Mouse (Mus musculus) heart, postnatal 0 days (tissue): ENCODE measurements around the gene Gramd1c. TPM values are rescaled to one million over a fixed set of nuclear protein-coding genes. Genes with fewer than 3 reads are reported as not detected.

Experiments
- ATAC-seq: fragments of 200-750 bp; cut with Nextera tagmentation; 2 replicates; pipeline ENCODE4 v1.8.0; 2017; ENCODE audit warnings: low read depth, moderate number of reproducible peaks, moderate library complexity; ENCODE audit not compliant: insufficient read depth
- DNase-seq: peaks from one replicate; pipeline ENCODE4 v3.0.0-alpha.2; 2016; ENCODE audit warnings: low spot score
- H3K27ac ChIP-seq: fragments of 300-500 bp; sonication (generic); 2 replicates; pipeline ENCODE4 v1.5.1; 2014; ENCODE audit warnings: low read depth, mild to moderate bottlenecking
- H3K27me3 ChIP-seq: fragments of 300-500 bp; sonication (generic); 2 replicates; pipeline ENCODE4 v1.6.1; 2014; ENCODE audit warnings: low read length, mixed read lengths; ENCODE audit not compliant: control insufficient read depth, insufficient read depth
- H3K36me3 ChIP-seq: fragments of 300-500 bp; sonication (generic); replicated peaks from 2 replicates; pipeline ENCODE4 v1.6.1; 2014; ENCODE audit warnings: low read length, mixed read lengths; ENCODE audit not compliant: control insufficient read depth, insufficient read depth
- H3K4me1 ChIP-seq: fragments of 300-500 bp; sonication (generic); 2 replicates; pipeline ENCODE4 v1.6.1; 2014; ENCODE audit warnings: antibody characterized with exemption; ENCODE audit not compliant: control insufficient read depth, insufficient read depth
- H3K4me2 ChIP-seq: fragments of 300-500 bp; sonication (generic); 2 replicates; pipeline ENCODE4 v1.6.1; 2014; ENCODE audit warnings: low read depth, mild to moderate bottlenecking, low read length, moderate library complexity
- H3K4me3 ChIP-seq: fragments of 300-500 bp; sonication (generic); 2 replicates; pipeline ENCODE4 v1.5.1; 2014; ENCODE audit warnings: low read depth, low read length
- H3K9ac ChIP-seq: fragments of 300-500 bp; sonication (generic); replicated peaks from 2 replicates; pipeline ENCODE4 v1.6.1; 2014; ENCODE audit warnings: low read depth, low read length, mixed read lengths
- H3K9me3 ChIP-seq: fragments of 300-500 bp; sonication (generic); replicated peaks from 2 replicates; pipeline ENCODE4 v1.6.1; 2016; ENCODE audit warnings: low read length; ENCODE audit not compliant: control insufficient read depth
- CTCF ChIP-seq: IDR thresholded peaks from 2 replicates; pipeline ENCODE4 v1.5.1; 2016; ENCODE audit warnings: antibody characterized with exemption, control low read depth, low read depth
- EP300 ChIP-seq: IDR thresholded peaks from 2 replicates; pipeline ENCODE4 v1.6.1; 2016; ENCODE audit warnings: antibody characterized with exemption, low read depth
- WGBS: fragments of 180-500 bp; shearing (Covaris S2); extraction: QIAGEN DNeasy Blood & Tissue Kit; methylation state at CpG from one replicate; pipeline ENCODE4 v1.1.7; 2014; 5-methylcytosine and 5-hydroxymethylcytosine counted together
- polyA plus RNA-seq: library from polyadenylated mRNA; unstranded; fragments of >200 nt; fragmentation: Nextera tagmentation; extraction: Ambion mirVana; gene quantifications from 2 replicates; pipeline ENCODE4 v1.2.1, GENCODE M21; 2015
- total RNA-seq: library from RNA; depleted of rRNA; stranded (reverse); fragments of >200 nt; gene quantifications from 2 replicates; pipeline ENCODE4 v1.2.3, GENCODE M21; 2014; ENCODE audit warnings: low replicate concordance

The Gramd1c gene
- total and polyA plus RNA-seq, 2 experiments from 2014 or later, result 1.0 to 2.0 TPM

- ATAC-seq (no peak), DNase-seq (no peak)
- 73% methylated on average over 3 of the region's 3 CpGs for WGBS
- no peaks in the 10 kb centered on the region for H3K27me3 ChIP-seq
- H3K4me3 ChIP-seq, result no peak overlapping the region
- H3K4me2 ChIP-seq, result no peak overlapping the region
- TF ChIP-seq CTCF, result no peak
- TF ChIP-seq EP300, result no peak
- H3K27ac ChIP-seq, result no peak overlapping the region
- H3K36me3 ChIP-seq, result no peaks in the 10 kb centered on the region
- no peaks in the 10 kb centered on the region for H3K4me1 ChIP-seq
- H3K9me3 ChIP-seq, result no peaks in the 10 kb centered on the region
- no peak overlapping the region for H3K9ac ChIP-seq
Measured at GRCm38 (mm10) chr16:43970426-43970825, 92.7 kb downstream of the Gramd1c start.

- Histone ChIP-seq H3K36me3 (no peaks in the 10 kb centered on the region), H3K4me3 (no peak overlapping the region), H3K4me2 (no peak overlapping the region), H3K4me1 (no peaks in the 10 kb centered on the region), H3K27ac (no peak overlapping the region), H3K9ac (no peak overlapping the region), H3K27me3 (no peaks in the 10 kb centered on the region), H3K9me3 (no peaks in the 10 kb centered on the region)
- no peak for ATAC-seq
- 81% methylated on average over 13 of the region's 13 CpGs for WGBS
- no peak for DNase-seq
- TF ChIP-seq CTCF (no peak), EP300 (no peak)
Measured at GRCm38 (mm10) chr16:43965781-43966389, 97.3 kb downstream of the Gramd1c start.

GRCm38 (mm10) chr16:43963780-43964179 is 99.4 kb downstream of the Gramd1c start:
- H3K4me2 ChIP-seq, result no peak overlapping the region
- H3K9ac ChIP-seq, result no peak overlapping the region
- 81% methylated on average over 3 of the region's 3 CpGs for WGBS
- ATAC-seq, result no peak
- no peaks in the 10 kb centered on the region for H3K27me3 ChIP-seq
- no peak for DNase-seq
- no peaks in the 10 kb centered on the region for H3K9me3 ChIP-seq
- TF ChIP-seq CTCF, result no peak
- TF ChIP-seq EP300, result no peak
- no peak overlapping the region for H3K27ac ChIP-seq
- H3K4me1 ChIP-seq, result no peaks in the 10 kb centered on the region
- no peak overlapping the region for H3K4me3 ChIP-seq
- peaks cover 7% of the 10 kb centered on the region for H3K36me3 ChIP-seq

GRCm38 (mm10) chr16:43963291-43963690 is 99.9 kb downstream of the Gramd1c start:
- no peaks in the 10 kb centered on the region for H3K4me1 ChIP-seq
- TF ChIP-seq CTCF (no peak), EP300 (no peak)
- H3K4me2 ChIP-seq, result no peak overlapping the region
- no peaks in the 10 kb centered on the region for H3K27me3 ChIP-seq
- no peaks in the 10 kb centered on the region for H3K9me3 ChIP-seq
- ATAC-seq (no peak), DNase-seq (no peak)
- H3K36me3 ChIP-seq, result peaks cover 8% of the 10 kb centered on the region
- H3K9ac ChIP-seq, result no peak overlapping the region
- no peak overlapping the region for H3K4me3 ChIP-seq
- WGBS, result 83% methylated on average over 9 of the region's 9 CpGs
- H3K27ac ChIP-seq, result no peak overlapping the region

- DNase-seq (no peak), ATAC-seq (no peak)
- no peaks in the 10 kb centered on the region for H3K27me3 ChIP-seq
- H3K9me3 ChIP-seq, result no peaks in the 10 kb centered on the region
- no peak overlapping the region for H3K27ac ChIP-seq
- no peak overlapping the region for H3K9ac ChIP-seq
- WGBS, result 86% methylated on average over 4 of the region's 4 CpGs
- TF ChIP-seq EP300 (no peak), CTCF (no peak)
- no peaks in the 10 kb centered on the region for H3K4me1 ChIP-seq
- H3K4me2 ChIP-seq, result no peak overlapping the region
- no peak overlapping the region for H3K4me3 ChIP-seq
- H3K36me3 ChIP-seq, result peaks cover 17% of the 10 kb centered on the region
Measured at GRCm38 (mm10) chr16:43958038-43958437, 105.1 kb downstream of the Gramd1c start.

GRCm38 (mm10) chr16:43954913-43955312 is 108.2 kb downstream of the Gramd1c start:
- H3K9ac ChIP-seq, result no peak overlapping the region
- no peak for DNase-seq
- no peak overlapping the region for H3K4me2 ChIP-seq
- no peak for TF ChIP-seq CTCF
- no peak for TF ChIP-seq EP300
- ATAC-seq, result no peak
- no peak overlapping the region for H3K4me3 ChIP-seq
- peaks cover 23% of the 10 kb centered on the region for H3K36me3 ChIP-seq
- 46% methylated on average over 6 of the region's 6 CpGs for WGBS
- H3K4me1 ChIP-seq, result no peaks in the 10 kb centered on the region
- no peaks in the 10 kb centered on the region for H3K9me3 ChIP-seq
- no peaks in the 10 kb centered on the region for H3K27me3 ChIP-seq
- no peak overlapping the region for H3K27ac ChIP-seq
